Mouse (Mus musculus) kidney, embryonic 14.5 days (tissue): ENCODE data around the gene Gm20721. TPM values are rescaled to one million over a fixed set of nuclear protein-coding genes. Genes with fewer than 3 reads are reported as not detected.

Experiments
- ATAC-seq: fragments of 200-750 bp; cut with Nextera tagmentation; 2 replicates; pipeline ENCODE4 v1.8.0; 2017; ENCODE audit warnings: moderate number of reproducible peaks, mild to moderate bottlenecking, moderate TSS enrichment, moderate library complexity; ENCODE audit not compliant: low FRiP score, low TSS enrichment
- H3K27ac ChIP-seq: fragments of 300-500 bp; sonication (generic); 2 replicates; pipeline ENCODE4 v1.5.1; 2014; ENCODE audit warnings: low read depth, mild to moderate bottlenecking, low read length, moderate library complexity, mixed read lengths
- H3K27me3 ChIP-seq: fragments of 300-500 bp; sonication (generic); 2 replicates; pipeline ENCODE4 v1.6.1; 2014; ENCODE audit warnings: mild to moderate bottlenecking, low read length; ENCODE audit not compliant: control insufficient read depth, insufficient read depth
- H3K36me3 ChIP-seq: fragments of 300-500 bp; sonication (generic); 2 replicates; pipeline ENCODE4 v1.6.1; 2014; ENCODE audit warnings: low read length, mixed read lengths; ENCODE audit not compliant: control insufficient read depth, insufficient read depth
- H3K4me1 ChIP-seq: fragments of 300-500 bp; sonication (generic); 2 replicates; pipeline ENCODE4 v1.6.1; 2014; ENCODE audit warnings: low read length, mixed read lengths; ENCODE audit not compliant: control insufficient read depth, insufficient read depth
- H3K4me2 ChIP-seq: fragments of 300-500 bp; sonication (generic); replicated peaks from 2 replicates; pipeline ENCODE4 v1.6.1; 2014; ENCODE audit warnings: low read depth, mild to moderate bottlenecking, low read length
- H3K4me3 ChIP-seq: fragments of 300-500 bp; sonication (generic); 2 replicates; pipeline ENCODE4 v1.5.1; 2014; ENCODE audit warnings: mild to moderate bottlenecking, low read length
- H3K9ac ChIP-seq: fragments of 300-500 bp; sonication (generic); 2 replicates; pipeline ENCODE4 v1.6.1; 2014; ENCODE audit warnings: low read depth, mild to moderate bottlenecking, low read length, moderate library complexity
- H3K9me3 ChIP-seq: fragments of 300-500 bp; sonication (generic); 2 replicates; pipeline ENCODE4 v1.6.1; 2016; ENCODE audit warnings: low read length; ENCODE audit not compliant: control insufficient read depth
- WGBS: fragments of 180-500 bp; shearing (Covaris S2); extraction: QIAGEN DNeasy Blood & Tissue Kit; methylation state at CpG from one replicate; pipeline ENCODE4 v1.1.7; 2014; 5-methylcytosine and 5-hydroxymethylcytosine counted together
- polyA plus RNA-seq: library from polyadenylated mRNA; unstranded; fragments of >200 nt; fragmentation: Nextera tagmentation; extraction: Ambion mirVana; gene quantifications from 2 replicates; pipeline ENCODE4 v1.2.1, GENCODE M21; 2014

The Gm20721 gene
- polyA plus RNA-seq, 1 experiment from 2014 or later: 10.1 TPM

- Histone ChIP-seq H3K4me1 (peaks cover 48% of the 10 kb centered on the region), H3K4me3 (no peak overlapping the region), H3K9me3 (no peaks in the 10 kb centered on the region), H3K27ac (peak overlapping the region; percentile 38; the same call in 1 of the 2 replicates), H3K27me3 (no peaks in the 10 kb centered on the region), H3K4me2 (peak overlapping the region; percentile 9; the same call in 1 of the 2 replicates), H3K36me3 (peaks cover 18% of the 10 kb centered on the region; the same call in 1 of the 2 replicates), H3K9ac (peak overlapping the region; percentile 24; the same call in 1 of the 2 replicates)
- no peak for ATAC-seq
- 88% methylated on average over 10 of the region's 10 CpGs for WGBS
Measured at GRCm38 (mm10) chr2:174334415-174334814, 12.1 kb downstream of the Gm20721 start.

GRCm38 (mm10) chr2:174333239-174333890 is 13.1 kb downstream of the Gm20721 start:
- Histone ChIP-seq H3K9ac (peak overlapping the region; percentile 28; the same call in 1 of the 2 replicates), H3K4me3 (peak overlapping the region; percentile 98; the same call in 1 of the 2 replicates)
- WGBS: 32% methylated on average over 7 of the region's 7 CpGs

DNA sequence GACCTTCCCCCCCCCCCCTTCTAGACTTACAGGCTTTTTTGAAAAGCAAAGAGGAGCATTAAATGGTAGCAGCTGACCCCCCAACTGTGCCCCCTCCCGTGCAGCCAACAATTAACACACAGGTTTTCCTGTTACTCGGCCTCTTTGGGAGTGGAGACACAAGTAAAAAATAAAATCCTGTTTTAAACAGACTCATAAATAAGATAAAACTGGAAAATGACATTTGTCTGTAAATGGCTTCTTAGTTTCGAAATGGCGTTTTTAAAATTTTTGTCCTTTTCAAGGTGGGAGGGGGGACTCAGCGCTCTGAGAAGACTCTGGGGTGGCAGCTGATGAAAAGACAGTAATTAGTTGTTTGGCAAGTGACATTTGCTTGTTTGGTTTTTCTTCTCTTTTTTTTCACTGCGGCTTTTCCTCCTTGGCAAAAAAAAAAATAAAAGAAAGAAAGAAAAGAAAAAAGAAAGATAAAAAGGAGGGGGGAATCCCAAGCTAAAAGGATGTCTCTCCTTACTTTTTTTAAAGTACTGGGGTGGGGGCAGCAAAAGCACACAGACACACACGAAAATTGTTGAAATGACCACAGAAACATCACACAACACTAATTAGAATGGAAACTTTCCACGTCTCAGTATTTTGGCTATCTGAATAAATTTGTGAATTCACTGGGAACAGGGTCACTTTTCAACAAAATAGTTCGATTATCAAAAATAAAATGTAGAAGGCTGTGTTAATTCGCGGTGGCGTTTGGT is 15.1 kb downstream of the Gm20721 start:
- Histone ChIP-seq H3K9ac (peak overlapping the region; percentile 99), H3K4me1 (peaks cover 42% of the 10 kb centered on the region), H3K9me3 (peaks cover 11% of the 10 kb centered on the region; the same call in 1 of the 2 replicates), H3K27me3 (no peaks in the 10 kb centered on the region), H3K27ac (peak overlapping the region; percentile 100), H3K4me3 (peak overlapping the region; percentile 98), H3K36me3 (peaks cover 13% of the 10 kb centered on the region; the same call in 1 of the 2 replicates), H3K4me2 (peak overlapping the region; percentile 64)
- no peak for ATAC-seq
- 20% methylated on average over 12 of the region's 12 CpGs for WGBS

More at GRCm38 (mm10) chr2:174333239-174333890, 13.1 kb downstream of the Gm20721 start:
- Histone ChIP-seq H3K4me1 (peaks cover 50% of the 10 kb centered on the region), H3K9me3 (peaks cover 1% of the 10 kb centered on the region; the same call in 1 of the 2 replicates), H3K27me3 (no peaks in the 10 kb centered on the region), H3K27ac (no peak overlapping the region), H3K4me2 (peak overlapping the region; percentile 64), H3K36me3 (peaks cover 18% of the 10 kb centered on the region; the same call in 1 of the 2 replicates)
- ATAC-seq: no peak

DNA sequence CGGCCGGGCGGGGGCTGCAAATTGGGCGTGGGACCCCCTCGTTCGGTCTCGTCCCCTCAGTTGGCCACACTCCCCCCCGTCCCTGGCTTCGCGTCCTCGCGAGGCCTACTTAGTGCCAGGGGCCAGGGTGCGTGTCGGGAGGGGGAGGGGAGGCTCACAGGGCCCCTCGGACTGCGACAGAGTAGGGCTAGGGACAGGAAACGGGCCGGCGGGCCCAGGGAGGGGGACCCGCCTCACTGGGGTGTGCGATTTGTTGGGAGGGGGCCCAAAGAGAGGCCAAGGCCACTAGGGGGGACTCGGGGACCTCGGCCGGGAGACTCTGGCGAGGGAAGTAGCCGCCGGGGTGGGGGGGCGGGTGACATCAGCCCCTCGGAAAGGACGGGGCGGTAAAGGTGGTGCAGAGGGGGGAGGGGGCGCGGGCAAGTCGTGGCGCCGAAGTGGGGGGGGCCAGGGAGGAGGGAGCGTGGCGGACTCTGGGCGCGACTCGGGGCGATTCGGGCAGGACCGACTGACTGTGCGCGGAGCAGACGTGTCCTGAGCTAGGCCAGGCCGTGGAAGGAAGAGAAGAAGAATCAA is 15.8 kb downstream of the Gm20721 start:
- 1% methylated on average over 36 of the region's 48 CpGs for WGBS
- peaks cover 11% of the 10 kb centered on the region; the same call in 1 of the 2 replicates for H3K36me3 ChIP-seq
- peaks cover 39% of the 10 kb centered on the region for H3K4me1 ChIP-seq
- peak overlapping the region; percentile 64 for H3K4me2 ChIP-seq
- peaks cover 11% of the 10 kb centered on the region; the same call in 1 of the 2 replicates for H3K9me3 ChIP-seq
- ATAC-seq: peak; percentile 57
- peak overlapping the region; percentile 98 for H3K4me3 ChIP-seq
- H3K27me3 ChIP-seq: no peaks in the 10 kb centered on the region
- peak overlapping the region; percentile 100 for H3K27ac ChIP-seq
- peak overlapping the region; percentile 99 for H3K9ac ChIP-seq

- H3K9me3 ChIP-seq: peaks cover 11% of the 10 kb centered on the region; the same call in 1 of the 2 replicates
- H3K36me3 ChIP-seq: peaks cover 8% of the 10 kb centered on the region; the same call in 1 of the 2 replicates
- H3K4me1 ChIP-seq: peaks cover 32% of the 10 kb centered on the region
- peak; percentile 87 for ATAC-seq
- under 1% methylated on average over 49 of the region's 131 CpGs for WGBS
- no peaks in the 10 kb centered on the region for H3K27me3 ChIP-seq
- peak overlapping the region; percentile 100 for H3K27ac ChIP-seq
- peak overlapping the region; percentile 64 for H3K4me2 ChIP-seq
- peak overlapping the region; percentile 99 for H3K9ac ChIP-seq
- peak overlapping the region; percentile 98 for H3K4me3 ChIP-seq
Measured at GRCm38 (mm10) chr2:174329663-174330615, 16.6 kb downstream of the Gm20721 start.

DNA sequence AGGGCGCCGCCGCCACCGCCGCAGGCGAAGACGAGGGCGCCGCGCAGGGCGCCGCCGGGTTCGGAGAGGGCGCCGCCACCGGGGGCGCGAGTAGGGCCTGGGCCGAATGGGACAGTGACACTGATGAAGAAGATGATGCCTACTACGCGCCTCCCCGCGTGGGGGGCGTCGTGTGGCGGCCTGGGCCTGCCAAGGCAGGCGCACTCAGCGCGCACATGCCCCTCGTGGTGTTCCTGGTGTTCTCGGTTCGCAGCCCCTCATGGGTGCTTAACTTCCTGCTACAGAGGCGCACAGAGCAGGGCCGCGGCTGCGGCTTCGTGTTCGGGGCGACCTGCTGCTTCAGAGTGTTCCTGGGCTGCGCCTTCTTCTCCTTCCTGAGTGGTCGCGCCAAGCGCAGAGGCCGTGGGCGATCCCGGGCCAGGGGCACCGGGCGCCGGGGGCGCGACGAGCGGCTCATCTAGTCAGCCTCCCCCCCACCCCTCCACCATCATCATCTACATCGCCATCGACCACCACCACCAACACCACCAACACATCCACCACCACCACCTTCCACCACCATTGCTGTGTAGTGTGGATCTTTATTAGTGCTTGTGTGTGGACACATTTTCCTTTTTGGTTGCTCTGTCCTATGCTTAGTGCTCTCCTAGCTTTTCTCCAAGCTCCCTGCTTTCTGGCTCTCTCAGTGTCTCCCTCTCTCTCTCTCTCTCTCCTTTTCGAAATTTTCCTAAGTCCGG is 17.4 kb downstream of the Gm20721 start:
- WGBS: 22% methylated on average over 34 of the region's 58 CpGs
- Histone ChIP-seq H3K27ac (peak overlapping the region; percentile 100), H3K9me3 (peaks cover 11% of the 10 kb centered on the region; the same call in 1 of the 2 replicates), H3K27me3 (no peaks in the 10 kb centered on the region), H3K4me3 (peak overlapping the region; percentile 98), H3K4me2 (peak overlapping the region; percentile 64), H3K4me1 (peaks cover 23% of the 10 kb centered on the region), H3K9ac (peak overlapping the region; percentile 99), H3K36me3 (peaks cover 3% of the 10 kb centered on the region; the same call in 1 of the 2 replicates)
- peak; percentile 11; the same call in 1 of the 2 replicates for ATAC-seq

- H3K4me3 ChIP-seq: peak overlapping the region; percentile 98
- peaks cover 3% of the 10 kb centered on the region; the same call in 1 of the 2 replicates for H3K36me3 ChIP-seq
- peak overlapping the region; percentile 99 for H3K9ac ChIP-seq
- H3K4me1 ChIP-seq: peaks cover 17% of the 10 kb centered on the region
- H3K27ac ChIP-seq: peak overlapping the region; percentile 100; the same call in 1 of the 2 replicates
- no peaks in the 10 kb centered on the region for H3K27me3 ChIP-seq
- peaks cover 11% of the 10 kb centered on the region; the same call in 1 of the 2 replicates for H3K9me3 ChIP-seq
- no peak for ATAC-seq
- H3K4me2 ChIP-seq: peak overlapping the region; percentile 64
- 50% methylated on average over 46 of the region's 46 CpGs for WGBS
Measured at GRCm38 (mm10) chr2:174328358-174328905, 18.1 kb downstream of the Gm20721 start.
